Comparison of ENCODE assay signal across 21 mouse cellular contexts in the genomic region with DNA sequence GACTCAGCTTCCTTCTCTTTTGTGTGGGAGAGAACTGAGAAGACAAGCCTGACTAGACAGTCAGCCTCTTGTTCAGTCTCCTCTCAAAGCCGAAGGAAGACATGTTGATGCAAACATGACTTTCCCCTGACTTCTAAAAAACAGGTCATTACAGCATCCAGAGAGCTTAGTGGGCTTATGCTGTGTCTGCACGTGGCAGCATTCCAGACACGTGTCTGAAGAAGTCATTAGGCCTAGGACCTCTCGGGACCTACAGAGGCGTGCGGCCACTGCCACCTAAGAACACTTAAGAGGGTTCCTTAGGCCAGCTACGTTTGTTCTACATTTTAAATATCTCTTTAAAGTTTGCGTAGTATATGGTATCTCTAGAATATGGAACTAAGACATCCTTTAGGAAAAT. TPM values are rescaled to one million over a fixed set of nuclear protein-coding genes. Genes with fewer than 3 reads are reported as not detected.
DNase-seq lines count a peak whose midpoint lies in the region; ATAC-seq and TF ChIP-seq lines count a peak whose summit lies in the region.
"Had no signal": no experiment of that assay in that cellular context is flagged by ENCODE, and none has a peak within 500 bp of the region (broad histone marks: within the 10 kb centered on the region; RNA-seq: fewer than 3 reads in every experiment).

No protein-coding gene starts in this region.

- no peak for ATAC-seq in liver, embryonic 15.5 days (ENCODE audit: insufficient read depth)
- no peak for ATAC-seq in liver, embryonic 11.5 days (replicated peaks; ENCODE audit: low FRiP score)
- ATAC-seq in midbrain, embryonic 16.5 days: no peak
- ATAC-seq: forebrain, embryonic 13.5 days had no signal

- H3K27me3 ChIP-seq in liver, embryonic 15.5 days: no peaks in the 10 kb centered on the region
- no peaks in the 10 kb centered on the region for H3K27me3 ChIP-seq in liver, embryonic 11.5 days (replicated peaks; ENCODE audit: control insufficient read depth, insufficient read depth, low read length)
- H3K27me3 ChIP-seq in midbrain, embryonic 10.5 days (ENCODE audit: low read depth, poor library complexity, severe bottlenecking): no peaks in the 10 kb centered on the region
- H3K27me3 ChIP-seq in midbrain, embryonic 16.5 days (ENCODE audit: control insufficient read depth, insufficient read depth, low read depth, low read length): no peaks in the 10 kb centered on the region
- H3K27me3 ChIP-seq in CH12.LX (replicated peaks): no peaks in the 10 kb centered on the region
- H3K27me3 ChIP-seq: forebrain, embryonic 13.5 days; heart, embryonic 15.5 days; kidney, embryonic 15.5 days; megakaryocyte, embryonic 14.5 days; midbrain, embryonic 15.5 days had no signal

- H3K4me2 ChIP-seq in liver, embryonic 15.5 days: no peak overlapping the region
- H3K4me2 ChIP-seq in liver, embryonic 11.5 days: no peak overlapping the region
- no peak overlapping the region for H3K4me2 ChIP-seq in midbrain, embryonic 16.5 days (ENCODE audit: low read length)
- no peak overlapping the region for H3K4me2 ChIP-seq in CH12.LX (ENCODE audit: insufficient read depth, low read depth, poor library complexity, severe bottlenecking)
- H3K4me2 ChIP-seq: forebrain, embryonic 13.5 days; heart, embryonic 15.5 days; hindbrain, embryonic 14.5 days; kidney, embryonic 15.5 days; midbrain, embryonic 15.5 days had no signal

- no peaks in the 10 kb centered on the region for H3K79me2 ChIP-seq in CH12.LX (replicated peaks; ENCODE audit: control insufficient read depth, extremely low read depth, insufficient read depth, poor library complexity, severe bottlenecking)

- in situ Hi-C loops in CH12.LX (cut with MboI; ENCODE audit: low pct_ligation_motif_present, low pct_unique_long_range_greater_than_20kb, low sequenced_read_pairs): loop anchor here (10.0 kb wide), 1 partner anchor 389 kb away; no protein-coding TSS in a partner anchor

- H3K36me3 ChIP-seq in liver, embryonic 15.5 days (replicated peaks): peaks cover 13% of the 10 kb centered on the region
- 0 out of 2 replicates have a peak, but pooled peaks cover 2% of the 10 kb centered on the region for H3K36me3 ChIP-seq in liver, embryonic 11.5 days (ENCODE audit: control insufficient read depth, insufficient read depth, low read length)
- peaks cover 27% of the 10 kb centered on the region for H3K36me3 ChIP-seq in midbrain, embryonic 10.5 days
- peaks cover 14% of the 10 kb centered on the region for H3K36me3 ChIP-seq in midbrain, embryonic 16.5 days (ENCODE audit: control insufficient read depth, insufficient read depth, low read length)
- peaks cover 7 to 66% of the 10 kb centered on the region in 2 experiments for H3K36me3 ChIP-seq in CH12.LX (replicated peaks in 1 of 2; ENCODE audit: control insufficient read depth in 1 of 2, insufficient read depth in 1 of 2, low read length in 1 of 2)

- peaks cover 16% of the 10 kb centered on the region; the same call in 1 of the 2 replicates for H3K4me1 ChIP-seq in liver, embryonic 15.5 days (replicated peaks)
- H3K4me1 ChIP-seq in liver, embryonic 11.5 days (replicated peaks; ENCODE audit: control insufficient read depth, insufficient read depth, low read length): no peaks in the 10 kb centered on the region
- peaks cover 18% of the 10 kb centered on the region for H3K4me1 ChIP-seq in midbrain, embryonic 10.5 days
- H3K4me1 ChIP-seq in midbrain, embryonic 16.5 days (ENCODE audit: control insufficient read depth, insufficient read depth, low read length): no peaks in the 10 kb centered on the region
- peaks cover 11 to 54% of the 10 kb centered on the region in 2 experiments for H3K4me1 ChIP-seq in CH12.LX (ENCODE audit: control insufficient read depth in 1 of 2, insufficient read depth in 2 of 2)
- H3K4me1 ChIP-seq in bone marrow, adult 2 months (ENCODE audit: control insufficient read depth, insufficient read depth, low read length): peaks cover 9% of the 10 kb centered on the region
- H3K4me1 ChIP-seq: forebrain, embryonic 13.5 days; heart, embryonic 10.5 days; kidney, embryonic 15.5 days had no signal

- no peak for TF ChIP-seq POLR2A in CH12.LX (IDR thresholded peaks at IDR 0.05; ENCODE audit: low read depth, low read length)
- no peak for TF ChIP-seq POLR2A in bone marrow, adult 2 months (IDR thresholded peaks at IDR 0.05; ENCODE audit: borderline replicate concordance, control insufficient read depth, low read depth, low read length)

- WGBS in liver, embryonic 15.5 days (ENCODE audit: insufficient replicate concordance): 76% methylated on average over 8 of the region's 8 CpGs
- 89% methylated on average over 8 of the region's 8 CpGs for WGBS in liver, embryonic 11.5 days
- 89% methylated on average over 8 of the region's 8 CpGs for WGBS in midbrain, embryonic 10.5 days
- 73% methylated on average over 8 of the region's 8 CpGs for WGBS in midbrain, embryonic 16.5 days
- WGBS in bone marrow, adult 2 months: 66% methylated on average over 8 of the region's 8 CpGs

- dilution Hi-C loops in CH12.LX (cut with MboI; ENCODE audit: extremely low pct_ligation_motif_present, extremely low pct_unique_long_range_greater_than_20kb, low sequenced_read_pairs): no loop called here

- no peak for TF ChIP-seq CTCF in CH12.LX (conservative IDR thresholded peaks at IDR 0.05 in 1 of 2, IDR thresholded peaks at IDR 0.05 in 1 of 2; ENCODE audit: low read depth in 2 of 2, low read length in 2 of 2)
- no peak for TF ChIP-seq CTCF in bone marrow, adult 2 months (IDR thresholded peaks at IDR 0.05; ENCODE audit: control insufficient read depth, insufficient read depth, low read length)

- no peaks in the 10 kb centered on the region for H3K9me3 ChIP-seq in liver, embryonic 15.5 days (replicated peaks)
- no peaks in the 10 kb centered on the region for H3K9me3 ChIP-seq in liver, embryonic 11.5 days (ENCODE audit: control insufficient read depth, low read length)
- no peaks in the 10 kb centered on the region for H3K9me3 ChIP-seq in midbrain, embryonic 10.5 days (replicated peaks)
- H3K9me3 ChIP-seq in midbrain, embryonic 16.5 days (replicated peaks; ENCODE audit: control insufficient read depth, low read length, poor library complexity, severe bottlenecking): no peaks in the 10 kb centered on the region
- H3K9me3 ChIP-seq in CH12.LX (replicated peaks; ENCODE audit: low read length): no peaks in the 10 kb centered on the region
- H3K9me3 ChIP-seq: forebrain, embryonic 13.5 days; heart, embryonic 10.5 days; heart, embryonic 15.5 days; kidney, embryonic 15.5 days; megakaryocyte, embryonic 14.5 days; midbrain, embryonic 15.5 days had no signal

- DNase-seq in liver, embryonic 11.5 days (ENCODE audit: low spot score): no peak
- no peak for DNase-seq in midbrain, embryonic 10.5 days (ENCODE audit: low spot score)
- DNase-seq in CH12.LX (ENCODE audit: extremely low read depth): no peak
- no peak for DNase-seq in kidney, postnatal 10 days
- DNase-seq in frontal cortex, postnatal 10 days (ENCODE audit: low spot score in 2 of 2): no peak
- DNase-seq: adrenal gland, adult 8-10 months; gastrocnemius, postnatal 25 days; kidney, adult 18-20 months had no signal

- no peak for TF ChIP-seq EP300 in CH12.LX (IDR thresholded peaks at IDR 0.05; ENCODE audit: low read length)

- no peak overlapping the region for H3K9ac ChIP-seq in liver, embryonic 15.5 days
- H3K9ac ChIP-seq in liver, embryonic 11.5 days (ENCODE audit: low read depth, low read length): no peak overlapping the region
- no peak overlapping the region for H3K9ac ChIP-seq in midbrain, embryonic 16.5 days (ENCODE audit: low read depth, low read length)
- peak overlapping the region; percentile 31; the same call in 1 of the 2 replicates for H3K9ac ChIP-seq in CH12.LX (ENCODE audit: insufficient read depth, low read depth)
- H3K9ac ChIP-seq: forebrain, embryonic 13.5 days; heart, embryonic 15.5 days; hindbrain, embryonic 14.5 days; kidney, embryonic 15.5 days; liver, embryonic 14.5 days; midbrain, embryonic 15.5 days had no signal

- no peak for TF ChIP-seq RAD21 in CH12.LX (IDR thresholded peaks at IDR 0.05; ENCODE audit: low read depth, low read length)

- peak overlapping the region; percentile 3; the same call in 1 of the 2 replicates for H3K27ac ChIP-seq in liver, embryonic 15.5 days (replicated peaks)
- H3K27ac ChIP-seq in liver, embryonic 11.5 days (ENCODE audit: low read depth, low read length): no peak overlapping the region
- 0 out of 2 replicates have a peak overlapping the region, but pooled peaks have one; percentile 6 for H3K27ac ChIP-seq in midbrain, embryonic 10.5 days (replicated peaks)
- no peak overlapping the region for H3K27ac ChIP-seq in midbrain, embryonic 16.5 days (ENCODE audit: low read length)
- peak overlapping the region; percentile 39; the same call in 1 of the 2 replicates for H3K27ac ChIP-seq in CH12.LX (ENCODE audit: insufficient read depth, low read depth)
- peak overlapping the region; percentile 37; the same call in 1 of the 2 replicates for H3K27ac ChIP-seq in bone marrow, adult 2 months (ENCODE audit: control insufficient read depth, insufficient read depth, low read depth, low read length, poor library complexity)
- H3K27ac ChIP-seq: forebrain, embryonic 13.5 days; heart, embryonic 10.5 days; kidney, embryonic 15.5 days; liver, embryonic 14.5 days; stomach, postnatal 0 days had no signal

- no peak overlapping the region for H3K4me3 ChIP-seq in liver, embryonic 15.5 days (replicated peaks)
- H3K4me3 ChIP-seq in liver, embryonic 11.5 days (ENCODE audit: low read depth, low read length): no peak overlapping the region
- H3K4me3 ChIP-seq in midbrain, embryonic 10.5 days: no peak overlapping the region
- no peak overlapping the region for H3K4me3 ChIP-seq in midbrain, embryonic 16.5 days (ENCODE audit: low read depth, low read length)
- H3K4me3 ChIP-seq in CH12.LX (replicated peaks in 1 of 3; ENCODE audit: low read depth in 2 of 3, low read length in 2 of 3, poor library complexity in 1 of 3): no peak overlapping the region
- no peak overlapping the region for H3K4me3 ChIP-seq in bone marrow, adult 2 months (replicated peaks; ENCODE audit: control insufficient read depth, low read depth, low read length)
- H3K4me3 ChIP-seq: forebrain, embryonic 13.5 days; heart, embryonic 10.5 days; heart, embryonic 15.5 days; kidney, embryonic 15.5 days; layer of hippocampus, adult 2 months; midbrain, embryonic 15.5 days had no signal

TF ChIP-seq in CH12.LX, 34 proteins besides CTCF, POLR2A, EP300 and RAD21 (continues in another document):
- TF ChIP-seq CHD2 (IDR thresholded peaks at IDR 0.05; ENCODE audit: low read length): 0 out of 2 replicates have a peak, but pooled peaks have one; percentile 9
- no peak for TF ChIP-seq JUND (conservative IDR thresholded peaks at IDR 0.05; ENCODE audit: low read depth, low read length)

RNA-seq across cellular contexts. Expression of a gene that starts 23.8 kb away (rescaled TPM):
- polyA plus RNA-seq in liver, embryonic 15.5 days (2015; fragmentation: Nextera tagmentation; extraction: Ambion mirVana): 5.4 TPM in 2 replicates
- polyA plus RNA-seq in liver, embryonic 11.5 days (2014; fragmentation: Nextera tagmentation; extraction: Ambion mirVana): 15.8 and 16.5 TPM in 2 replicates
- polyA plus RNA-seq in midbrain, embryonic 10.5 days (2016; fragmentation: Nextera tagmentation; extraction: Ambion mirVana): 14.4 and 16.6 TPM in 2 replicates
- 13.9 and 14.7 TPM in 2 replicates for polyA plus RNA-seq in midbrain, embryonic 16.5 days (2015; fragmentation: Nextera tagmentation; extraction: Ambion mirVana)
- total RNA-seq in CH12.LX (2012; rRNA removed): 13.0 and 14.1 TPM in 2 replicates
- total RNA-seq in CH12.LX (2014; rRNA removed): 15.5 and 16.3 TPM in 2 replicates
- 20.8 and 26.5 TPM in 2 replicates for polyA plus RNA-seq in CH12.LX (2012; ENCODE audit: insufficient read length, low read depth)
- 8.5 and 15.9 TPM in 2 replicates for polyA plus RNA-seq in bone marrow, adult 2 months (2011; ENCODE audit: insufficient read depth, insufficient read length, low replicate concordance, missing spikeins)

Comparison
In these comparisons a context has a peak if more than half of its experiments do, and no peak if none do; other contexts are left out.
1. H3K27ac ChIP-seq: peak in liver, embryonic 15.5 days (single experiment), midbrain, embryonic 10.5 days (single experiment), CH12.LX (single experiment) and bone marrow, adult 2 months (single experiment); none in liver, embryonic 11.5 days (single experiment) and midbrain, embryonic 16.5 days (single experiment).